Mouse (Mus musculus) CD4-positive, CD25-positive, alpha-beta regulatory T cell, adult 4 months (primary cell): ENCODE results near the gene Gprc5c. TPM values are rescaled to one million over a fixed set of nuclear protein-coding genes. Genes with fewer than 3 reads are reported as not detected.

Source experiments
- ATAC-seq: one replicate; pipeline ENCODE4 v1.8.0; 2017
- polyA plus RNA-seq, 2 experiments: library from polyadenylated mRNA; unstranded; fragments of 100-300 nt; shearing (Covaris generic); gene quantifications; one replicate each; pipeline ENCODE4 v1.2.1; 2017

Gene Gprc5c
- polyA plus RNA-seq, 2 experiments from 2014 or later, result not detected

- no peak for ATAC-seq
These were observed 64.0 kb downstream of the Gprc5c start for GRCm38 (mm10) chr11:114914978-114915377.

- no peak for ATAC-seq
These were observed 66.2 kb downstream of the Gprc5c start for GRCm38 (mm10) chr11:114917120-114917519.

Other genes starting within 250 kb of the Gprc5c start
- gene Rpl38, start 182.6 kb upstream of the Gprc5c start, polyA plus RNA-seq, result 1,000 to 10,000 TPM in 1 of 2 experiments, 100 to 1,000 TPM in 1; 937 to 1,379 TPM
- 1 to 10 TPM; 2.9 to 4.1 TPM for gene Ttyh2, start 175.7 kb upstream of the Gprc5c start, polyA plus RNA-seq
- gene Dnaic2, start 123.7 kb upstream of the Gprc5c start, polyA plus RNA-seq, result not detected
- gene Kif19a, start 85.8 kb upstream of the Gprc5c start, polyA plus RNA-seq, result not detected
- gene Btbd17, start 55.2 kb upstream of the Gprc5c start, polyA plus RNA-seq, result not detected
- not detected for gene Gpr142, start 52.2 kb upstream of the Gprc5c start, polyA plus RNA-seq
- gene Cd300a, start 38.9 kb downstream of the Gprc5c start, polyA plus RNA-seq, result under 1 TPM; 0.11 to 0.37 TPM
- gene Cd300lb, start 83.2 kb downstream of the Gprc5c start, polyA plus RNA-seq, result under 1 TPM in 1 of 2 experiments, not detected in 1; 0.34 TPM
- gene Cd300c, start 118.0 kb downstream of the Gprc5c start, polyA plus RNA-seq, result not detected
- gene Cd300ld, start 138.8 kb downstream of the Gprc5c start, polyA plus RNA-seq, result not detected
- gene Cd300c2, start 150.7 kb downstream of the Gprc5c start, polyA plus RNA-seq, result under 1 TPM in 1 of 2 experiments, not detected in 1; 0.54 TPM
- not detected for gene Cd300ld2, start 165.0 kb downstream of the Gprc5c start, polyA plus RNA-seq
- gene Cd300ld4, start 175.9 kb downstream of the Gprc5c start, polyA plus RNA-seq, result not detected
- not detected for gene Cd300ld5, start 186.6 kb downstream of the Gprc5c start, polyA plus RNA-seq
- not detected for gene Cd300ld3, start 197.3 kb downstream of the Gprc5c start, polyA plus RNA-seq
- gene Cd300e, start 211.0 kb downstream of the Gprc5c start, polyA plus RNA-seq, result under 1 TPM in 1 of 2 experiments, not detected in 1; 0.29 TPM
- 100 to 1,000 TPM; 156 to 274 TPM for gene Rab37, start 240.3 kb downstream of the Gprc5c start, polyA plus RNA-seq